Mouse (Mus musculus) adrenal gland, postnatal 4 days (tissue): Measurements from ENCODE around the gene Tarbp2. TPM values are rescaled to one million over a fixed set of nuclear protein-coding genes. Genes with fewer than 3 reads are reported as not detected.

Experiments
- DNase-seq, 2 experiments: peaks; one replicate each; pipeline ENCODE4 v3.0.0; 2021 to 2022; ENCODE audit warnings: low spot score in 2 of 2, mixed read lengths in 2 of 2
- total RNA-seq, 2 experiments: library from RNA; stranded (reverse); gene quantifications; 2 replicates each; pipeline ENCODE4 v1.2.3; 2021

Tarbp2 gene
- total RNA-seq, 2 experiments from 2014 or later, result 52.8 to 53.2 TPM

- no peak for DNase-seq
Measured at GRCm38 (mm10) chr15:102505073-102505769, 12.8 kb upstream of the Tarbp2 start.

GRCm38 (mm10) chr15:102505770-102506463, 12.1 kb upstream of the Tarbp2 start:
- DNase-seq, result no peak

GRCm38 (mm10) chr15:102506464-102506830, 11.5 kb upstream of the Tarbp2 start:
- DNase-seq, result no peak

GRCm38 (mm10) chr15:102506864-102507263, 11.1 kb upstream of the Tarbp2 start:
- no peak for DNase-seq

GRCm38 (mm10) chr15:102507561-102507960, 10.4 kb upstream of the Tarbp2 start:
- DNase-seq, result no peak

GRCm38 (mm10) chr15:102508336-102508735, 9.7 kb upstream of the Tarbp2 start:
- DNase-seq, result no peak

- DNase-seq, result no peak
Measured at GRCm38 (mm10) chr15:102510110-102510509, 7.9 kb upstream of the Tarbp2 start.

GRCm38 (mm10) chr15:102510590-102511284, 7.3 kb upstream of the Tarbp2 start:
- peak; percentile 63 to 73 for DNase-seq

GRCm38 (mm10) chr15:102511285-102511833, 6.6 kb upstream of the Tarbp2 start:
- DNase-seq, result no peak

GRCm38 (mm10) chr15:102512010-102512409, 6.0 kb upstream of the Tarbp2 start:
- no peak for DNase-seq

GRCm38 (mm10) chr15:102512471-102512870, 5.5 kb upstream of the Tarbp2 start:
- DNase-seq, result no peak

GRCm38 (mm10) chr15:102513004-102513403, 5.0 kb upstream of the Tarbp2 start:
- no peak for DNase-seq

- no peak for DNase-seq
Measured at GRCm38 (mm10) chr15:102515261-102515660, 2.7 kb upstream of the Tarbp2 start.

- DNase-seq, result no peak
Measured at GRCm38 (mm10) chr15:102515791-102516190, 2.2 kb upstream of the Tarbp2 start.

GRCm38 (mm10) chr15:102516293-102516692, 1.7 kb upstream of the Tarbp2 start:
- DNase-seq, result no peak

- DNase-seq, result peak in 1 of 2 experiments; percentile 57
Measured at GRCm38 (mm10) chr15:102516728-102517404, 1.1 kb upstream of the Tarbp2 start, which contains the start of gene Map3k12. TSS of gene Map3k12 (minus strand) at chr15:102517064.

GRCm38 (mm10) chr15:102517631-102517975, 389 bp upstream of the Tarbp2 start:
- no peak for DNase-seq

- no peak for DNase-seq
Measured at GRCm38 (mm10) chr15:102518859-102519201, 838 bp downstream of the Tarbp2 start.

GRCm38 (mm10) chr15:102519211-102520141, 1.5 kb downstream of the Tarbp2 start:
- DNase-seq, result no peak

GRCm38 (mm10) chr15:102520416-102520815, 2.4 kb downstream of the Tarbp2 start:
- no peak for DNase-seq
